Mouse (Mus musculus): Measurements from ENCODE around the gene Hmga1. TPM values are rescaled to one million over a fixed set of nuclear protein-coding genes. Genes with fewer than 3 reads are reported as not detected.

Hmga1 gene
- polyA plus RNA-seq, 1 experiment from 2014 or later: 134 TPM

DNA sequence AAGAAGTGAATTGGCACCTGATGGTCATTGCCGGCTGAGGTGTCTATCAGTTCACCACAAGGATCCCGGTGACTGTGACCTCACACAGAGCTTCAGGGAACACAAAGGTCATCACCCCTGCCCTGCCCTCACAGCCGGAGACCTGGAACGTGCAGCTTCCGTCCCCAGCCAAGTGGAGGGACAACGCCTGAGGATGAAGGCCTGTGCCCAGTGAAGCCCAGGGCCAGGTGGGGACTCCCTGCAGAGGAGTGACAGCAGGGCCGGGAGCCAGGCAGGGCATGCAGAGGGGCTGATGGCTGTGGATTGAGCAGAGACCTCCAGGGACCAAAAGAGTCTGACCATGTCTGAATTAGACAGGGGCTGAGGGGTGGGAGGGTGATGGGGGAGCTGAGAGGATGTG, 33.2 kb upstream of the Hmga1 start:
- 47% methylated on average over 7 of the region's 7 CpGs for WGBS
- no peak for ATAC-seq
- no peak overlapping the region for H3K4me3 ChIP-seq (ENCODE audit: low read depth, low read length)
- no peak overlapping the region for H3K4me2 ChIP-seq (ENCODE audit: low read length)
- H3K36me3 ChIP-seq (ENCODE audit: control insufficient read depth, insufficient read depth, low read length): no peaks in the 10 kb centered on the region
- H3K4me1 ChIP-seq (ENCODE audit: control insufficient read depth, insufficient read depth, low read length): peaks cover 15% of the 10 kb centered on the region
- no peaks in the 10 kb centered on the region for H3K9me3 ChIP-seq (replicated peaks; ENCODE audit: control insufficient read depth, low read length, poor library complexity, severe bottlenecking)
- H3K27ac ChIP-seq (ENCODE audit: low read length): no peak overlapping the region
- H3K9ac ChIP-seq (ENCODE audit: low read depth, low read length): no peak overlapping the region
- H3K27me3 ChIP-seq (ENCODE audit: control insufficient read depth, insufficient read depth, low read depth, low read length): peaks cover 9% of the 10 kb centered on the region

DNA sequence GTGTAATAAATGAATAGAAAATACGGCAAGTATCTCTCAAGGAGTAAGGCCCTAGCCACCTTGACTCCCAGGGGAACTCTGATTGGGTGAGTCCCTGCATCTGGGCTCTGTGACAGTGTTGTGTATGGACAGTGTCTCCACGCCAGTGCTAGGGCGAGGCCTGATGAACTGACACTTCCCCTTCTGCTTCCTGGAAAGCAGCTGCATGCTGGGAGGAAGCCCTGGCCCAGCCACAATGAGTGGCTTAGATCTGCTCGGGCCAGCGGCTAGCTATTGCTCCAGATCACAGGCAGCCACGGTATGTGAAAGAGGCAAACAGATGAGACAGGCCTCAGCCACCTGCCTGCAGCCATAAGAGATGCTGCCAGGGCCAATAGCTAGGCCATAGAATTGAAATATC, 29.1 kb upstream of the Hmga1 start:
- no peak overlapping the region for H3K27ac ChIP-seq (ENCODE audit: low read length)
- ATAC-seq: no peak
- H3K9me3 ChIP-seq (replicated peaks; ENCODE audit: control insufficient read depth, low read length, poor library complexity, severe bottlenecking): no peaks in the 10 kb centered on the region
- no peaks in the 10 kb centered on the region for H3K4me1 ChIP-seq (ENCODE audit: control insufficient read depth, insufficient read depth, low read length)
- H3K36me3 ChIP-seq (ENCODE audit: control insufficient read depth, insufficient read depth, low read length): no peaks in the 10 kb centered on the region
- no peaks in the 10 kb centered on the region for H3K27me3 ChIP-seq (ENCODE audit: control insufficient read depth, insufficient read depth, low read depth, low read length)
- H3K4me2 ChIP-seq (ENCODE audit: low read length): no peak overlapping the region
- WGBS: 70% methylated on average over 6 of the region's 6 CpGs
- no peak overlapping the region for H3K4me3 ChIP-seq (ENCODE audit: low read depth, low read length)
- H3K9ac ChIP-seq (ENCODE audit: low read depth, low read length): no peak overlapping the region

DNA sequence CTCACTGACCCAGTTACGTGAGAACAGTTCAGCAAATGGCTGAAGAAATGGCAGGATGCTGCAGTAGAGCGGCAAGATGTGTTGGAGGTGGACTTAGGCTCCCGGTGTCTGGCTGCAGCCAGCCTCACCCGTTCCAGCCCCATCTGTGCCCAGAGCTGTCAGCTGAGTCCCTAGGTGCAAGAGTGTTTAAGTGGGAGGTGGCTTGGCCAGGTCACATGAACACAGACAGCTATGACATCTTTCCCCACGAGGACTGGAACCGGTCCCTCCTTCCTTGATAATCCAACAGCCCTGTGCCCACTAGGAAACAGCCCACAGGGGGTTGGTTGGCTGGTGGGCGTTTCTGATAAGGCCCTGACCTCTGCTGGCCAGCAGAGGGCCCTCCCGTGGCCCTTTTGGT, 28.3 kb upstream of the Hmga1 start:
- H3K27ac ChIP-seq (ENCODE audit: low read length): no peak overlapping the region
- no peak overlapping the region for H3K4me2 ChIP-seq (ENCODE audit: low read length)
- no peak overlapping the region for H3K4me3 ChIP-seq (ENCODE audit: low read depth, low read length)
- H3K27me3 ChIP-seq (ENCODE audit: control insufficient read depth, insufficient read depth, low read depth, low read length): no peaks in the 10 kb centered on the region
- H3K9ac ChIP-seq (ENCODE audit: low read depth, low read length): no peak overlapping the region
- 48% methylated on average over 8 of the region's 8 CpGs for WGBS
- no peak for ATAC-seq
- no peaks in the 10 kb centered on the region for H3K9me3 ChIP-seq (replicated peaks; ENCODE audit: control insufficient read depth, low read length, poor library complexity, severe bottlenecking)
- H3K4me1 ChIP-seq (ENCODE audit: control insufficient read depth, insufficient read depth, low read length): no peaks in the 10 kb centered on the region
- no peaks in the 10 kb centered on the region for H3K36me3 ChIP-seq (ENCODE audit: control insufficient read depth, insufficient read depth, low read length)

DNA sequence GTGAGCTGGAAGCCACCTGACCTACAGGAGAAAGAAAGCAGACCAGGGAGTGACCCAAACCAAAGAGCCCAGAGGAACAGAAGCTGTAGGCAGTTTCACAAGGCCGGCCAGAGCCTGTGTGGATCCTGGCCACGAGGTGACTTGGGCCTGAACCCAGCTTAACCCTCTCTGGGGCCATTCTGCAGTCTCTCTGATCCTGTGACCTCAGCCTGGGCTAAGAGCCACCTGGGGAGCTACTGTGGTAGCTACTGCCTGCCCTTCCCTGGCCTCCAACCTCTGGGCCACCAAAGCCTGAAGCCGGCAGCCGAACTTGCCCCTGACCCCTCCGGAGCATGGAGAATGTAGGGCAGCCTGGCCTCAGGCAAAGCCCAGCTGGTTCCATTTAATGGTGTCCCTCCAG, 27.5 kb upstream of the Hmga1 start:
- no peaks in the 10 kb centered on the region for H3K27me3 ChIP-seq (ENCODE audit: control insufficient read depth, insufficient read depth, low read depth, low read length)
- H3K27ac ChIP-seq (ENCODE audit: low read length): no peak overlapping the region
- 74% methylated on average over 5 of the region's 5 CpGs for WGBS
- H3K4me1 ChIP-seq (ENCODE audit: control insufficient read depth, insufficient read depth, low read length): no peaks in the 10 kb centered on the region
- H3K4me2 ChIP-seq (ENCODE audit: low read length): no peak overlapping the region
- no peak overlapping the region for H3K4me3 ChIP-seq (ENCODE audit: low read depth, low read length)
- H3K9me3 ChIP-seq (replicated peaks; ENCODE audit: control insufficient read depth, low read length, poor library complexity, severe bottlenecking): no peaks in the 10 kb centered on the region
- no peak for ATAC-seq
- no peak overlapping the region for H3K9ac ChIP-seq (ENCODE audit: low read depth, low read length)
- H3K36me3 ChIP-seq (ENCODE audit: control insufficient read depth, insufficient read depth, low read length): no peaks in the 10 kb centered on the region

DNA sequence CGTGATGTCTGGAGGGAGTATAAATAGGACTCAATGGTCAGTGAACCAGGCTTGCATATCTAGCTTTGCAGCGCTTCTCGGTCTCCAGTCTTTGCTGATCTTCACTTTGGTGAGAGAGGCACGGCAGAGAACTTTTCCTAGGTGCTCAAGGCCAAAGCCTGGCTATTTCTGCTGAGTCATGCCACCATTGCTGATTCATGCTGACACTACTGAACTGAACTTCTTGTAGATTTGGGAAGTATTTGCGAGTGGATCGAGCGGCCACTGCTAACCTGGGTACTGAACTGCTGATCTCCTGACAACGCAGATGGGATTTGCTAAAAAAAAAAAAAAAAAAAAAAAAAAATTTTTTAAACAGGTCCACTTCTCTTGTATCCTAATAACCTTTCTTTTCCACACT, 24.2 kb upstream of the Hmga1 start:
- Histone ChIP-seq H3K4me2 (ENCODE audit: low read length) (no peak overlapping the region), H3K27ac (ENCODE audit: low read length) (no peak overlapping the region), H3K27me3 (ENCODE audit: control insufficient read depth, insufficient read depth, low read depth, low read length) (no peaks in the 10 kb centered on the region), H3K9ac (ENCODE audit: low read depth, low read length) (no peak overlapping the region), H3K4me1 (ENCODE audit: control insufficient read depth, insufficient read depth, low read length) (no peaks in the 10 kb centered on the region), H3K36me3 (ENCODE audit: control insufficient read depth, insufficient read depth, low read length) (no peaks in the 10 kb centered on the region), H3K4me3 (ENCODE audit: low read depth, low read length) (no peak overlapping the region), H3K9me3 (replicated peaks; ENCODE audit: control insufficient read depth, low read length, poor library complexity, severe bottlenecking) (no peaks in the 10 kb centered on the region)
- 92% methylated on average over 8 of the region's 8 CpGs for WGBS
- ATAC-seq: no peak

DNA sequence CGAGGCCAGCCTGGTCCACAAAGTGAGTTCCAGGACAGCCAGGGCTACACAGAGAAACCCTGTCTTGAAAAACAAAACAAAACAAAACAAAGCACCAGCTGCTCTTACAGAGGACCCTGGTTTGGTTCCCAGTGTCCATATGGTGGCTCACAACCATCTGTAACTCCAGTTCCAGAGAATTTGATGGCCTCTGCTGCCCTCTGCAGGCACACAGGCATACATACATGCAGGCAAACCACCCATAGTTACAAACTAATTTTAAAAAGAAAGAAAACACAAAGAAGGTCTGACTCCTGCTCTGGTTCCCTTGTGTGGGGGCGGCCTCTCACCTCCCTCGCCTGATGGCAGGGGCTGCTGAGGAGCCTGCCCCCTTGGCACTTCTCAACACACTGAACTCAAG, 22.9 kb upstream of the Hmga1 start:
- Histone ChIP-seq H3K9me3 (replicated peaks; ENCODE audit: control insufficient read depth, low read length, poor library complexity, severe bottlenecking) (no peaks in the 10 kb centered on the region), H3K27me3 (ENCODE audit: control insufficient read depth, insufficient read depth, low read depth, low read length) (no peaks in the 10 kb centered on the region), H3K27ac (ENCODE audit: low read length) (no peak overlapping the region), H3K36me3 (ENCODE audit: control insufficient read depth, insufficient read depth, low read length) (no peaks in the 10 kb centered on the region), H3K4me2 (ENCODE audit: low read length) (no peak overlapping the region), H3K9ac (ENCODE audit: low read depth, low read length) (no peak overlapping the region), H3K4me1 (ENCODE audit: control insufficient read depth, insufficient read depth, low read length) (no peaks in the 10 kb centered on the region), H3K4me3 (ENCODE audit: low read depth, low read length) (no peak overlapping the region)
- no peak for ATAC-seq
- WGBS: 81% methylated on average over 3 of the region's 3 CpGs

DNA sequence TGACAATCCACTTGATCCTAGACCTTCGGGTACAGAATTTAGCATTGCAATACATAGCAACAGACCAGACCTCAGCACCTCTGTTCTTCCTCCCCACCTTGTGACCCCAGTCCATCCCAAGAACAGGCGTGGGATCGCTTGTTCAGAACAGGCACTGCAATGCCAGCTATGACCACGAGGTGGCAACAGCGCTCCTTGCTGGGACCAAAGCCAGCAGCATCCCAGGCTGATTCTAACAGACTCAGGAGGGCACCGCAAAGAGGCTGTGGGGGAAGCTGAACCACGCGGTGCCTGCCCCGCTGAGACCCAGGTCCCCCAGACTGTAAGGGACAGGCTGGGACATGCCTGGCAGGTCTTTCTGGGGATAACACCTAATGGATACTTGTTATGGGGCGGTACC, 21.6 kb upstream of the Hmga1 start:
- peak overlapping the region; percentile 23; the same call in 1 of the 2 replicates for H3K4me2 ChIP-seq (ENCODE audit: low read length)
- H3K27ac ChIP-seq (ENCODE audit: low read length): no peak overlapping the region
- H3K4me3 ChIP-seq (ENCODE audit: low read depth, low read length): no peak overlapping the region
- H3K36me3 ChIP-seq (ENCODE audit: control insufficient read depth, insufficient read depth, low read length): no peaks in the 10 kb centered on the region
- no peak overlapping the region for H3K9ac ChIP-seq (ENCODE audit: low read depth, low read length)
- no peaks in the 10 kb centered on the region for H3K27me3 ChIP-seq (ENCODE audit: control insufficient read depth, insufficient read depth, low read depth, low read length)
- H3K4me1 ChIP-seq (ENCODE audit: control insufficient read depth, insufficient read depth, low read length): no peaks in the 10 kb centered on the region
- peak; percentile 68 for ATAC-seq
- WGBS: 3% methylated on average over 10 of the region's 10 CpGs
- H3K9me3 ChIP-seq (replicated peaks; ENCODE audit: control insufficient read depth, low read length, poor library complexity, severe bottlenecking): no peaks in the 10 kb centered on the region

DNA sequence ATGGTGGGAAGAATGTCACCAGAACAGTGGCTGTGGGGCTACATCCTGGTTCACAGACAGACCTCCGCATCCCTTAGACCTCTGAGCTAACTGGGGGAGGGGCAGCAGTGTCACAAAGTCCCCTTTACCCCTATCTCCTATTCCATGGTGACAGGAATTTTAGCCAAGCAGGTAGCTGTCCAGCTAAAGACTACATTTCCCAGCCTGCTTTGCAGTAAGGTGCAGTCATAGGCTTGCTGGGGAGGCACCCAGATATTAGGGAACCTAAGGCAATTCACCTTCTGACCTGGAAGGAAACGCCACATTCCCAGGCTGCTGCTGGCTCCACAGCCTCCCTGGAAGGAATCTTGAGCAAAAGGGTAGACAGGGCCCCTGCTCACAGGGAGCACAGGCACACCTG, 15.0 kb upstream of the Hmga1 start:
- Histone ChIP-seq H3K4me3 (ENCODE audit: low read depth, low read length) (no peak overlapping the region), H3K36me3 (ENCODE audit: control insufficient read depth, insufficient read depth, low read length) (no peaks in the 10 kb centered on the region), H3K4me2 (ENCODE audit: low read length) (no peak overlapping the region), H3K4me1 (ENCODE audit: control insufficient read depth, insufficient read depth, low read length) (no peaks in the 10 kb centered on the region), H3K27me3 (ENCODE audit: control insufficient read depth, insufficient read depth, low read depth, low read length) (no peaks in the 10 kb centered on the region), H3K9me3 (replicated peaks; ENCODE audit: control insufficient read depth, low read length, poor library complexity, severe bottlenecking) (no peaks in the 10 kb centered on the region), H3K9ac (ENCODE audit: low read depth, low read length) (no peak overlapping the region), H3K27ac (ENCODE audit: low read length) (no peak overlapping the region)
- no peak for ATAC-seq
- WGBS: 75% methylated on average over 2 of the region's 2 CpGs

DNA sequence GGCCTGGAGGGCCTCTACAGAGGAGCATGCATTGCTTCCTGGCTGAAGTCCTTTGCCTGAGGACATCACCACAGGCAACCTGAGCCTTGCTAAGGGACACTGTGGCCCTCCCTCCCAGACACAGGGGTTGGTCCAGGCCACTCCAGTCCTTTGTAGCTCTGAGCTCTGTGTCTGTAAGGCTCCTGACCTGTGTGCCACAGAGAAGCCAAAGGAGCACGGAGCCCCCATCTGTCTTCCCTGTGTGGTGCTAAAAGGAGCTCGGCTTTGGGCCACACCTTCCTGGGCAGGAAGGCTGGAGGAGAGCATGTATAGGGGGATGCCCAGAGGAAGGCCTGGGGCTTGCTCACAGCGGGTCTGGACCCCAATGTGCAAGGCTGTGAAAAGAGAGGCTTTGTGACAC, 14.3 kb upstream of the Hmga1 start:
- 78% methylated on average over 3 of the region's 3 CpGs for WGBS
- Histone ChIP-seq H3K4me2 (ENCODE audit: low read length) (no peak overlapping the region), H3K27ac (ENCODE audit: low read length) (no peak overlapping the region)

DNA sequence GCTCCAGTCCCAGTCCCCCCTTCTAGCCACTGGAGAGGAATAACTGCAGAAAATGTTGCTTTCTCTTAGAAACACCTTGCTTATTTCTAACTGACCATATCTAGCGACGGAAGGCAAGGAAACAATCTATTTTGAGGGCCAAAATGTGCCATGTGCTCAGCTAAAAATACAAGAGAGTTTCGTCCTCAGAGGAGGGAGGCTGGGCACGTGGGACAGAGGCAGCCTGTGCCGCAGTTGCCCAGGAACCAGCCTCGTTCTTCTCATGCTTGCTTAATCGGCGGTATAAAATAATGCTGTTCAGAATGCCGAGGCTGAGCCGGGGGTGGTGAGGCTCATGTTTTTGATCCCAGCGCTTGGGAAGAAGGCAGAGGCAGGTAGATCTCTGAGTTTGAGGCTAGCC, 11.7 kb upstream of the Hmga1 start:
- no peak overlapping the region for H3K27ac ChIP-seq (ENCODE audit: low read length)
- WGBS: 83% methylated on average over 11 of the region's 11 CpGs
- no peaks in the 10 kb centered on the region for H3K9me3 ChIP-seq (replicated peaks; ENCODE audit: control insufficient read depth, low read length, poor library complexity, severe bottlenecking)
- H3K4me2 ChIP-seq (ENCODE audit: low read length): no peak overlapping the region
- H3K36me3 ChIP-seq (ENCODE audit: control insufficient read depth, insufficient read depth, low read length): no peaks in the 10 kb centered on the region
- H3K4me3 ChIP-seq (ENCODE audit: low read depth, low read length): no peak overlapping the region
- H3K27me3 ChIP-seq (ENCODE audit: control insufficient read depth, insufficient read depth, low read depth, low read length): no peaks in the 10 kb centered on the region
- H3K9ac ChIP-seq (ENCODE audit: low read depth, low read length): no peak overlapping the region
- no peaks in the 10 kb centered on the region for H3K4me1 ChIP-seq (ENCODE audit: control insufficient read depth, insufficient read depth, low read length)
- no peak for ATAC-seq

More for the DNA sequence above, 14.3 kb upstream of the Hmga1 start:
- Histone ChIP-seq H3K4me1 (ENCODE audit: control insufficient read depth, insufficient read depth, low read length) (no peaks in the 10 kb centered on the region), H3K9me3 (replicated peaks; ENCODE audit: control insufficient read depth, low read length, poor library complexity, severe bottlenecking) (no peaks in the 10 kb centered on the region), H3K9ac (ENCODE audit: low read depth, low read length) (no peak overlapping the region), H3K27me3 (ENCODE audit: control insufficient read depth, insufficient read depth, low read depth, low read length) (no peaks in the 10 kb centered on the region), H3K36me3 (ENCODE audit: control insufficient read depth, insufficient read depth, low read length) (no peaks in the 10 kb centered on the region), H3K4me3 (ENCODE audit: low read depth, low read length) (no peak overlapping the region)
- ATAC-seq: no peak

Measured in midbrain, embryonic 16.5 days (tissue).